Mouse (Mus musculus): ENCODE results near the gene Inpp5a. TPM values are rescaled to one million over a fixed set of nuclear protein-coding genes. Genes with fewer than 3 reads are reported as not detected.

Inpp5a gene
- total and polyA plus RNA-seq, 2 experiments from 2014 or later, result 43.4 to 65.2 TPM

- WGBS, result 74% methylated on average over 4 of the region's 4 CpGs
- ATAC-seq (ENCODE audit: insufficient read depth, low read depth) (no peak), DNase-seq (ENCODE audit: low spot score) (no peak)
- TF ChIP-seq EP300 (IDR thresholded peaks at IDR 0.05; ENCODE audit: low read depth), result no peak
- TF ChIP-seq CTCF (IDR thresholded peaks at IDR 0.05; ENCODE audit: low read depth), result no peak
- Histone ChIP-seq H3K9ac (replicated peaks; ENCODE audit: low read depth, low read length) (no peak overlapping the region), H3K27ac (ENCODE audit: low read depth) (no peak overlapping the region; the same call in 1 of the 2 replicates), H3K4me3 (ENCODE audit: low read depth, low read length) (no peak overlapping the region), H3K4me2 (ENCODE audit: low read depth, low read length) (no peak overlapping the region), H3K9me3 (replicated peaks; ENCODE audit: control insufficient read depth, low read length) (no peaks in the 10 kb centered on the region), H3K36me3 (replicated peaks; ENCODE audit: control insufficient read depth, insufficient read depth, low read length) (peaks cover 2% of the 10 kb centered on the region; the same call in 1 of the 2 replicates), H3K27me3 (ENCODE audit: control insufficient read depth, insufficient read depth, low read length) (no peaks in the 10 kb centered on the region), H3K4me1 (ENCODE audit: control insufficient read depth, insufficient read depth) (peaks cover 67% of the 10 kb centered on the region)
Measured at GRCm38 (mm10) chr7:139465538-139465937, 76.6 kb downstream of the Inpp5a start.

DNA sequence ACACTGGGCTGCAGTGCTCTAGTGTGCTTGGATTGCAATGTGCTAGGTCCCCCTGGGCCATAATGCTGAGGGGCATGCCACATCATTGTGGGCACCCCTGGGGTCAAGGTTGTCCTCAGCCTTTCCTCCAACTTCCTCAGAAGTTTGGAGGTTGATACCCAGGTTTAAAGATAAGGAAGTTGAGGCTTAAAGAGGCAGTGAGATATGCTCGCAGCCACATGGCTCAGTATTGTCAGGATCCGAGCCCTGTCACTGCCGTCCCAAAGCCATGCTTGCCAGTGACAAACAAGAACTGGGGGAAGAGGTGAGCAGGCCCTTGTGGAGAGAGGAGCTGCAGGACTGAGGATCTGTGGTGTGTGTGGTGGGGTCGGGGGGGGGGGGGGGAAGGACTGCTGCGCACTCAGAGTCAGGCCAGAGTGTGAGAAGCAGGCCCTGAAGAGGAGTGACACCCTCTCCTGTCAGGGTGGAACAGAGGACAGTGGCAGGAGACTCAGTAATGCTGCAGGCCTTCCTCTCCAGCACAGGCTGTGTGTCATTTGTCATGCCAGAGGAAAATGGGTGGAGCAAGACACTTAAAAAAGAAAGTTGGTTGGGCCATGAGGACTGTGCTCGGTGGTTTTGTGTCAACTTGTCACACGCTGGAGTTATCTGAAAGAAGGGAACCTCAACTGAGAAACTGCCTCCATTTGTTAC lies 77.7 kb downstream of the Inpp5a start:
- 15% methylated on average over 6 of the region's 7 CpGs for WGBS
- H3K4me1 ChIP-seq (ENCODE audit: control insufficient read depth, insufficient read depth), result peaks cover 70% of the 10 kb centered on the region
- ATAC-seq (ENCODE audit: insufficient read depth, low read depth), result no peak

GRCm38 (mm10) chr7:139467177-139467895 lies 78.4 kb downstream of the Inpp5a start:
- DNase-seq (ENCODE audit: low spot score), result no peak
- Histone ChIP-seq H3K36me3 (replicated peaks; ENCODE audit: control insufficient read depth, insufficient read depth, low read length) (no peaks in the 10 kb centered on the region), H3K27ac (ENCODE audit: low read depth) (peak overlapping the region; percentile 99), H3K4me2 (ENCODE audit: low read depth, low read length) (no peak overlapping the region), H3K9ac (replicated peaks; ENCODE audit: low read depth, low read length) (peak overlapping the region; percentile 52), H3K9me3 (replicated peaks; ENCODE audit: control insufficient read depth, low read length) (no peaks in the 10 kb centered on the region), H3K27me3 (ENCODE audit: control insufficient read depth, insufficient read depth, low read length) (no peaks in the 10 kb centered on the region), H3K4me1 (ENCODE audit: control insufficient read depth, insufficient read depth) (peaks cover 73% of the 10 kb centered on the region), H3K4me3 (ENCODE audit: low read depth, low read length) (no peak overlapping the region)
- TF ChIP-seq CTCF (IDR thresholded peaks at IDR 0.05; ENCODE audit: low read depth) (no peak), EP300 (IDR thresholded peaks at IDR 0.05; ENCODE audit: low read depth) (no peak)
- ATAC-seq (ENCODE audit: insufficient read depth, low read depth), result no peak
- WGBS, result 42% methylated on average over 10 of the region's 10 CpGs

More for the DNA sequence above, 77.7 kb downstream of the Inpp5a start:
- TF ChIP-seq CTCF (IDR thresholded peaks at IDR 0.05; ENCODE audit: low read depth) (no peak), EP300 (IDR thresholded peaks at IDR 0.05; ENCODE audit: low read depth) (no peak)
- peak overlapping the region; percentile 99 for H3K27ac ChIP-seq (ENCODE audit: low read depth)
- H3K9me3 ChIP-seq (replicated peaks; ENCODE audit: control insufficient read depth, low read length), result no peaks in the 10 kb centered on the region
- no peaks in the 10 kb centered on the region for H3K27me3 ChIP-seq (ENCODE audit: control insufficient read depth, insufficient read depth, low read length)
- peak; percentile 67 for DNase-seq (ENCODE audit: low spot score)
- H3K9ac ChIP-seq (replicated peaks; ENCODE audit: low read depth, low read length), result peak overlapping the region; percentile 52; the same call in 1 of the 2 replicates
- no peak overlapping the region for H3K4me2 ChIP-seq (ENCODE audit: low read depth, low read length)
- no peak overlapping the region for H3K4me3 ChIP-seq (ENCODE audit: low read depth, low read length)
- no peaks in the 10 kb centered on the region for H3K36me3 ChIP-seq (replicated peaks; ENCODE audit: control insufficient read depth, insufficient read depth, low read length)

DNA sequence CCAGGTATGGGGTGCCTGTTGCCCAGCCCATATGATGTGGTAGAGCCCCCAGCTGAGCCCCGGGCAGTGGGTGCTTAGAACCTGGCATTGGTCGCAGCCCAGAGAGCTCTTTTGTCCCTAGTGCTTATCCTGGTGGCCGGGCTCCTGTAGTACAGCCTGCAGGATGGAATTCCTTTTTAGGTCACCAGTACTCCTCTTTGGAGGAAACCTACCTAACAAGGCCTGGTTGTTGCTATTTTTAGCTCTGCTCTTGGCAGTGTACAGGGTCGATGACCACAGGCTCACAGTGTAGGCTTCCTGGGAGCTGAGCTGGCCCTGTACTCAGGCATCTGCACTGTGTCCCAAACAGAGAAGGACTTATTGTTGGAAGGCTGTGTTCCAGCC lies 79.0 kb downstream of the Inpp5a start:
- peak; percentile 93 for DNase-seq (ENCODE audit: low spot score)
- WGBS, result 19% methylated on average over 4 of the region's 4 CpGs
- Histone ChIP-seq H3K4me1 (ENCODE audit: control insufficient read depth, insufficient read depth) (peaks cover 73% of the 10 kb centered on the region), H3K9me3 (replicated peaks; ENCODE audit: control insufficient read depth, low read length) (no peaks in the 10 kb centered on the region), H3K9ac (replicated peaks; ENCODE audit: low read depth, low read length) (peak overlapping the region; percentile 52), H3K4me3 (ENCODE audit: low read depth, low read length) (no peak overlapping the region), H3K4me2 (ENCODE audit: low read depth, low read length) (no peak overlapping the region), H3K36me3 (replicated peaks; ENCODE audit: control insufficient read depth, insufficient read depth, low read length) (no peaks in the 10 kb centered on the region), H3K27me3 (ENCODE audit: control insufficient read depth, insufficient read depth, low read length) (no peaks in the 10 kb centered on the region), H3K27ac (ENCODE audit: low read depth) (peak overlapping the region; percentile 99)
- TF ChIP-seq CTCF (IDR thresholded peaks at IDR 0.05; ENCODE audit: low read depth), result peak; percentile 50
- peak; percentile 89 for TF ChIP-seq EP300 (IDR thresholded peaks at IDR 0.05; ENCODE audit: low read depth)
- ATAC-seq (ENCODE audit: insufficient read depth, low read depth), result peak; percentile 93

GRCm38 (mm10) chr7:139468440-139468839 lies 79.5 kb downstream of the Inpp5a start:
- TF ChIP-seq CTCF (IDR thresholded peaks at IDR 0.05; ENCODE audit: low read depth) (no peak), EP300 (IDR thresholded peaks at IDR 0.05; ENCODE audit: low read depth) (no peak)
- Histone ChIP-seq H3K4me1 (ENCODE audit: control insufficient read depth, insufficient read depth) (peaks cover 72% of the 10 kb centered on the region), H3K27me3 (ENCODE audit: control insufficient read depth, insufficient read depth, low read length) (no peaks in the 10 kb centered on the region), H3K9ac (replicated peaks; ENCODE audit: low read depth, low read length) (0 out of 2 replicates have a peak overlapping the region, but pooled peaks have one; percentile 27), H3K27ac (ENCODE audit: low read depth) (peak overlapping the region; percentile 99), H3K9me3 (replicated peaks; ENCODE audit: control insufficient read depth, low read length) (no peaks in the 10 kb centered on the region), H3K4me3 (ENCODE audit: low read depth, low read length) (no peak overlapping the region), H3K4me2 (ENCODE audit: low read depth, low read length) (no peak overlapping the region), H3K36me3 (replicated peaks; ENCODE audit: control insufficient read depth, insufficient read depth, low read length) (no peaks in the 10 kb centered on the region)
- WGBS, result 20% methylated on average over 2 of the region's 2 CpGs
- DNase-seq (ENCODE audit: low spot score) (no peak), ATAC-seq (ENCODE audit: insufficient read depth, low read depth) (no peak)

All from heart, postnatal 0 days (tissue).